Mouse (Mus musculus) MN1 (cell line): ENCODE results near the gene Rnf181.
A peak's percentile ranks its signal among the peaks of the same experiment; 100 is the strongest.

Experiments used
- DNase-seq: peaks from one replicate; pipeline ENCODE4 v3.0.0-alpha.2; 2016; ENCODE audit warnings: low spot score

Gene Rnf181

GRCm38 (mm10) chr6:72359891-72360598, 6.7 kb downstream of the Rnf181 start:
- DNase-seq, result no peak

- DNase-seq, result no peak
Measured at GRCm38 (mm10) chr6:72359343-72359742, 7.4 kb downstream of the Rnf181 start.

GRCm38 (mm10) chr6:72358086-72358764, 8.5 kb downstream of the Rnf181 start:
- DNase-seq, result no peak

- DNase-seq, result peak; percentile 63
Measured at GRCm38 (mm10) chr6:72357164-72358079, 9.3 kb downstream of the Rnf181 start.

- no peak for DNase-seq
Measured at GRCm38 (mm10) chr6:72356001-72356532, 10.7 kb downstream of the Rnf181 start.

GRCm38 (mm10) chr6:72355066-72355911, 11.5 kb downstream of the Rnf181 start, which contains the start of gene Tmem150a:
TSS of gene Tmem150a (plus strand) at chr6:72355447.
- peak; percentile 86 for DNase-seq

GRCm38 (mm10) chr6:72354025-72354424, 12.7 kb downstream of the Rnf181 start:
- no peak for DNase-seq

GRCm38 (mm10) chr6:72352636-72353405, 13.9 kb downstream of the Rnf181 start:
- DNase-seq, result no peak

- no peak for DNase-seq
Measured at GRCm38 (mm10) chr6:72350214-72350613, 16.5 kb downstream of the Rnf181 start.

- DNase-seq, result no peak
Measured at GRCm38 (mm10) chr6:72348411-72348810, 18.3 kb downstream of the Rnf181 start.

- peak; percentile 82 for DNase-seq
Measured at GRCm38 (mm10) chr6:72347166-72347941, 19.4 kb downstream of the Rnf181 start, which contains the start of gene 0610030E20Rik. TSS of gene 0610030E20Rik (plus strand) at chr6:72347317.

- DNase-seq, result no peak
Measured at GRCm38 (mm10) chr6:72346261-72346660, 20.5 kb downstream of the Rnf181 start.

- no peak for DNase-seq
Measured at GRCm38 (mm10) chr6:72345633-72346032, 21.1 kb downstream of the Rnf181 start.

GRCm38 (mm10) chr6:72345074-72345567, 21.6 kb downstream of the Rnf181 start, which contains the start of gene Usp39:
TSS of gene Usp39 (minus strand) at chr6:72345184.
- DNase-seq, result peak; percentile 96

GRCm38 (mm10) chr6:72344396-72345073, 22.2 kb downstream of the Rnf181 start:
- DNase-seq, result no peak

GRCm38 (mm10) chr6:72340481-72340880, 26.3 kb downstream of the Rnf181 start:
- no peak for DNase-seq

- DNase-seq, result no peak
Measured at GRCm38 (mm10) chr6:72333111-72333510, 33.6 kb downstream of the Rnf181 start.

- no peak for DNase-seq
Measured at GRCm38 (mm10) chr6:72330133-72330532, 36.6 kb downstream of the Rnf181 start.

GRCm38 (mm10) chr6:72329019-72329418, 37.7 kb downstream of the Rnf181 start:
- no peak for DNase-seq
